Mouse (Mus musculus) frontal cortex, postnatal 36 days (tissue): ENCODE measurements at regions not wholly inside any gene's neighbourhood (a gene's known extent, or its start where the extent isn't known, plus 50 kb on each side); places are given as distances from the start of the nearest gene placed in this dataset.
A peak's percentile ranks its signal among the peaks of the same experiment; 100 is the strongest.

ENCODE experiments used
- DNase-seq, 2 experiments: peaks; one replicate each; pipeline ENCODE4 v3.0.0; 2022; ENCODE audit warnings: low spot score in 2 of 2

DNA sequence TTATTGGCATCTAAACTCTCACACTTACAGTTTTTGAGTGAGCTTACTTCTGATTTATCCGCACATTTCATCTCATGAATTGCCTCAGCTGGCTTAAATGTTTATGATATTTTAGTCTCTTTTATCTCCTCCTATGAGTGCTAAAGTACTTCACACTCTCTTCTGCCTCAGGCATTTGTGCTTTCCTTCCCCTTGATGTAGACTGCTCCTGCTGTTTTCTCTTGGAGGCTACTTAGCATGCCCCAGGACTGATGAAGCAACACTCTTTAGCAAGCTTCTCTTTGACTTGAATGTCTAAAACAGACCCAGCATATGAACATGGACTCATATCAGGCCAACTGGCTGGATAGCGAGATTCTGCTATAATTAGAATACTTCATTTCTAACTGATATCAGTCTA is 882.8 kb downstream of the Tecrl start:
- DNase-seq, result no peak

DNA sequence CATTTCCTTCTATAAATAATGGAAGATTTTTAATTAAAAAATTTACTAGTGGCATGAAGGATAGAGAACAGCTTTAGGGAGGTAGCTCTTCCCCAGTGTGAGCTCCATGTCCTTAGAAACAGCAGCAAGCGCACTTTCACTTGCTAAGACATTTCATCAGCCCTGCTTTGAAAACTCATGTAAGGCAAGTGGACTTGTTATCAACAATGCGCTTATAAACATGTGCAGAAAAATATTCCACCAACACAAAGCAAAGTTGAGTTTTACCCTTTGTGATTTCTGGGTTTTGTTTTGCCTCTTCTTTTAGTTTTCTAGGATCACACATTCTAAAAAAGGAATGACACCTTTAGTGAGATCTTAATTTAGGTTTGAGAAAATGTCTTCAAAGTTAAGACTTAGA is 890.7 kb downstream of the Tecrl start:
- no peak for DNase-seq

DNA sequence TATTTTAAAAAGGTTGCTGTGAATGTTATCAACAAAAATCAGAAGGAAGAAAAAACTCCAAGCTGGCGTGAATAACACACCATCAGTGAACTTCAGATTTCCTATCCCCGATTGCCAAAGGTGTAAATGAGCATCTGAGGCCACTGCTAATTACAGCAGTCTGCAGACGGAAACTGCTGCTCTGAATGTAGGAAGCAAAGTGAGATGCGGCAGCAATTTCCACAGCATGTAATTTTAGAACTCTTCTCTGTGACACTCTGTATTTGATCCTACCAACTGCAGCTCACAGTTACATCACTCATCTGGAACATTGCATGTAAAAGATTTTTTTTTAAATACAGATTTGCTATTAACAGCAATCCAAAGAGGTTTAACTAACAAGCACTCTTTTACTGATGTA is 913.7 kb downstream of the Tecrl start:
- DNase-seq, result peak; percentile 13 to 58

DNA sequence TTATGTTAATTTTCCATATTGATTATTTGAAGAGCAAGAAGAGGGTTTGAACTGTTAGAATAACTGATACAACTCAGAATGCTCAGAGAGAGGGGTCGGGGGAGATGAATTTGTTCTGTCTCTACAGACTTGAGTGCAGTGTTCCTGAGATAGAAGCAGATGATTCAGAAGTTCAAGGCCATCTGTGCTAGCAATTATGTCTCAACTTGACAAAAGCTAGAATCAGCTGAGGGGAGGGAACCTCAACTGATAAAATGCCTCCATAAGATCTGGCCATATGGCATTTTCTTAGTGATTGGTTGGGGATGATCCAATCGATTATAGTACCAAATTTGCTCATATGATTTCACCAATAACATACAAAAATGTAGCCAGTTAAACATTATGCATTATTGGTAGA is 914.9 kb downstream of the Tecrl start:
- no peak for DNase-seq

DNA sequence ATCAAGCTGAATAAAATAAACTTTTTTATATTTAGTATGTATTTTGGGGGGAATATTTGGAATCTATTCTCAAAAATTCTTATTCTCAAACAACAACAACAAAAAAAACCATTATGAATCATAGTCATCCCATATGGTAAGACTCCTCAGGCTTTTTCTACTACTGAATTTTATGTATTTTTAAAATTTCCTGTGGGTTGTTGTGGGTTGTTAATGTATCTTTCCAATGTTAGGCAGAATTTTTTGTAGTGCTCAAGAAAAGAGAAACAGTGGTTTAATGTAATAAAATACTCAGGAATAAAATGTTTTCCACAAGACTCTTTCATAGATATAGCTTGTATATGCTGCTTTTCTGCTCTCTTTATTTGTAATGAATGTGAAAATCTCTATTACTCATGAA is 934.6 kb downstream of the Tecrl start:
- no peak for DNase-seq

DNA sequence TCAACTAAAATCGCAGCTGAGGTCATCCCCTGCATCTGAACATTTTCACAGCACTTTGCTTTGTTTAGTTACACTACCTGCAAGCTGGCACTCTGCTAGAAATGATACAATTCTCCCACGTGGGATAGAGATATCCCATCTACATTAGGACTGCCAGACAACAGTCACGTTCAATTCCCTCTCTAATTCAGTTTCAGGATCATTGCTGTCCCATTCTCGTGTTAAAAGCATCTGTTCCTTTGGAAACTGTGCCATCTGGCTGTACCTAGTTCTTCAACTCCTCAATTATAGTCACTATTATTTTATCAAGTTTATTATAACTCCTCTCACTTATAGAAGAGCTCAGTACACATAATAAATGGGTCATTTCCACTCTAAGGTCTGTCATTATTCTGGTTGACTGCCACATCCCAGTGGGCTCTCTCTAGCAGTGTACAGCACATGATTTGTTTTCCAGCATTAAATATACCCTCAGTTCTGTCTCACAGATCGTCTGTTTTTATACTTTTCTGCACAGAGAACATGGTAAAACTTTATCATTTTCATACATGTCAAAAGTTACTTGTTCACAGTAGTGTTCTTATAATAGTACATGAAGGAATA is 958.3 kb downstream of the Tecrl start:
- DNase-seq, result peak in 1 of 2 experiments; percentile 13

DNA sequence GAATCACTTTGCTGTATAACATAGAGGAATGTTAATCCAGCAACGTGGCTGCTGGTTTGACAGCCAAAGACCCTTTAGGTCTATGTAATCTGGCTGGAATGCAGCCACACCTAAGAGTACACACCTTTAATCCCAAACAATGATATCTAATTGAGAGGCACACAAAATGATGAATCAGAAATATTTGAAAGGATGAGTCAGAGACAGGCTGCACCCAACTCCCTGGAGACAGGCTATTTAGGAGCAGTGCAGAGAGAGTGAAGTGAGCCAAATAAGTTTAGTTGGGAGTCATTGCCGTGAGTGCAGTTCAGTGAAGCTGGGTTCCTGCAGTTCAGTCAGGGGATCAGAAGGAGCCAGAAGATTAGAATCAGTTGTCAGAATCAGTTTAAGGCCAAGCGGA is 993.4 kb downstream of the Tecrl start:
- DNase-seq, result no peak

DNA sequence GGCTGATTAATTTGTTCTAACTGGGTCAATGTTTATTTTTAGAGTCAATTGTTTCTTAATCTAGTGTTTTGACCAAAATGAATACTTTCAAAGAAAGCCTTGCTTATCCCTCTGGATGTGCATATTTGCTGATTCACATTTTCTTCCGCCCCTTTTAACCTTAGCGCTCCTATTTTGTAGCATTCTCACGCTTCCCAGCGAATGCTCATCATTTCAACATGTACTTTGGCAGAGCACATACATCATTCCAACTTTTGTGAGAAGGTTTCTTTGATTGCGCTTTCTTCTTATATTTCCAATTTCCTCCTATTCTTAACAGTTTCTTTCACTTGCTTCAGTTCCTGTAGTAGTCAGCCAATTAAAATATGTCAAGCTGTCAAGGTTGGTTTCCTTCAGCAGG is 998.7 kb downstream of the Tecrl start:
- no peak for DNase-seq

DNA sequence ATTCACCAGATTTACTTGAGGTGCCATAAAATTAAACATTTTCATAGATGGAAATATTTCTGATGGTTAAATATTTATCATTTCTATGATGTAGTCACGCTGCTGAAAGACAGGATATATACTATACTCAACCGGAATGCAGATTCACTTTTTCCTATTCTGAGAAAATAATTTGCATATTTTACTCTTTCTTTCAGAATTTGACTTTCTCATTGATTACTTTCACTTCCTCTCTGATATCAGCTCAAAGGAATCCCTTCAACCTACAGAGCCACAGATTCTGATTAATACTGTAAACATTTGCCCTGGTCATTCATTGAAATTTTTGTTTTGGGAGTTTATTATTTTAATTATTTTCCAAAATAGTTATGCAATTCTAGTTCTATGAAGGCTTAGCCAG is 1003.9 kb downstream of the Tecrl start:
- DNase-seq, result no peak

DNA sequence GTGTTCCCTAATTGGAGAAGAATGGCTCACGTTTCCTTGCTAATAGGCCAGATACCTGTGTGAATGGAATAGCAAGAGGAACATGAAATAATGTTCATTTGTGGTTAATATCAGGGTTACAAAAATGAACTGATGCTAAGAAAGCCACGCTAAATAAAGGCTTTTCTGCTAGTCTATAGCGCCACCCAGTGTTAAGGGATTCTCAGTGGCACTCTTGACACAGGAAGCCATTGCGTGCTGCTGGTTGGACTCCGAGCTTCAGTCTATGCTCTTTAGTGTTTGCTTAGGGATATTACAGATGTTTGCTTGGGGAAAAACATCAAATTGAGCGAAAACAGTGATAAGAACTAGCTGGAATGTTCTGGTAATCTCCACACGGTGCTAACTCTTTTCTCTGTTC is 1008.3 kb downstream of the Tecrl start:
- peak; percentile 54 to 85 for DNase-seq

DNA sequence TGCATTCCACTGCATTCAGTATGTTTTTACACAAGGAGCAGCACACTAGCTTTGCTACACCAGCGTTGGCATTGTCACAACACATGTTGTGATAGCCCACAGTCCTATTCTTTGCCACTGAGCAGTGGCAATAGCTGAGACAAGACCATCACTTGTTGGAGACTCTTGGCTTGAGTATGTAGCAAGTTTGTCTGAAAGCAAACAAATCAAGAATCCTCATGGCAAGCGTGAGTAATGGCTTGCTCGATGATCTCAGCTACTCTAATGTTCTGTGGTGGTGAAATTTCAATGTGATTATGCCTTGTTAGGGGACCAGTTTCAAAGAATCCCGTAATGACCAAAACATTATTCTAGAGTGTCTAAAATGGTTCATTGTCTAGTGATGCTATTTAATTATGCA is 1030.6 kb downstream of the Tecrl start:
- no peak for DNase-seq

DNA sequence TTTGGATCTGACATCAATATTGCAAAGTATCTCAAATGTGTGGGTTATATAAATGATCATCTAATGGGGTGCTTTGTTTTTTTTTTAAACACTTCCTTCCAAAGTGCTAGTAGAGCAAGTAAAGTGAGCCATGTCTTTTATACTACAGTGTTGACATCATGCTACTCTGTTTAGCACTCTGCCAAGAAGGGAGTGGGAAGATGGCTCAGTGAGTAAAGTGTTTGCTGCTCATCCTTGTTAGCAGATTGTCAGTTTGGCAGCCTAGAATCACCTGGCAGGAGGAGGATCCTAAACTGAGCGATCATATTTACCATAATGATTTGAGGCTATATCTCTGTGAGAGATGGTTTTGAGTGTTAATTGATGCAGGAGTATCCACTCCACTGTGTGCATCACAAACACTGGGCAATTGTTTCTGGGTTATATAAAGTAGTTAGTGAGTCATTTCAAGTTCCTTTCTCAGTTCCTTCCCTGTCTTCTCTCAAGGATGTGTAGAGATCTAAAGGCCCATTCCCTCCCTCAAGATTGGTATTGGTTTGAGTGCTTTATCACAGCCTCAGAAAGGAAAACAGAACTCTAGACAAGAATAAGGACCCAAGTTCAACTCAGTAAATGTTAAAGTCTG is 1035.2 kb downstream of the Tecrl start:
- peak in 1 of 2 experiments; percentile 26 for DNase-seq

DNA sequence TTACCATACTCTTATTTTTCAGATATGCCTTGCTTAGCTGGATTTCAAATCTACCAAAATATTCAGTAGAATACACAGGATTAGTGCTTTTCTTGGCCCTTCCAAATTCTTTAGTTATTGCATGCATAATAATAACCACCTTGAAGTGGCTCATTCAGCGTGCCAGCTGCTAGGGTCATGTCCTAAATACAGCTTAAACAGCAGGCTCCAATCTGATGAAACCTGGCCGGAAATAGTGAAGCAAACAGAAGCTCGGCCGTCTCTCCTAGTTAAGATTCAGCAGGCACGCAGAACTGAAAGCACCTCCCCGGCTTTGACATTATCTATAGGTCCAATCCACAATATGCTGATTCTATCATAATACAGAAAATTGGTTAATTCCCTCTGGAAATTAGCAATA is 1042.9 kb downstream of the Tecrl start:
- no peak for DNase-seq

DNA sequence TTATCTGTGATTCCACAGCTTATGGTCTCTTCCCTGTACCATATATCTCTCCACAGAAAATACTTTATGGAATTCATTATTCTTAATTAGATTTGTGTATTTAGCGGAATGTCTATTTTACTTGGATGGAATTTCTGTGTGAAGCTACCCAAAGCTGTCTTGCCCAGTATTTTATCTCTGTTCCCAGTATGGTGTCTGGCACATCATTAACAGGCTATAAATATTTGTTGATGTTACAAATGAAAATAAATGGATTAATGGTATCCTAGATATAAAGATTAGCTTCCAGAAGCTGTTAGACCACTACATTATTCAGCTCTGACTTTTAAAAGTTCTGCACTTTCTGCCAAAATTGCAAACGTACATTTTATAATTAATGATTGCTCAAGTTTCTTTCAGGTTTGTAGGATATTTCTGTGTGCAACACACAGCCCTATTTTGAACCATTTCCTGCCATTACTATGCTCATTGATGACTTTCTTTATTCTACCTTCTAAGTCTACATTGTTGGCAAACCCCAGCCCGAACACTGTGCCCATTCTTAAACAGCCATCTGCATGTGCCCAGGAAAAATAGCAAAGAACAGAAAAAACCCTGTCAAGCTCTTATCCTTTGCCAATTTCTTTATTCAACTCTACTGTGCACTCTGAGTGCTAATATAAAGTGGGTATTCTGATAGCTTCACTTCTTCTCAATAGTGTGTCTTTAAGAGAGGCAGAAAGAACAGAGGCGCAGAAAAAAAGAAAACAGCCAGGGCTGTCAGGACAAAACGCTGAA is 1066.7 kb downstream of the Tecrl start:
- DNase-seq, result no peak

DNA sequence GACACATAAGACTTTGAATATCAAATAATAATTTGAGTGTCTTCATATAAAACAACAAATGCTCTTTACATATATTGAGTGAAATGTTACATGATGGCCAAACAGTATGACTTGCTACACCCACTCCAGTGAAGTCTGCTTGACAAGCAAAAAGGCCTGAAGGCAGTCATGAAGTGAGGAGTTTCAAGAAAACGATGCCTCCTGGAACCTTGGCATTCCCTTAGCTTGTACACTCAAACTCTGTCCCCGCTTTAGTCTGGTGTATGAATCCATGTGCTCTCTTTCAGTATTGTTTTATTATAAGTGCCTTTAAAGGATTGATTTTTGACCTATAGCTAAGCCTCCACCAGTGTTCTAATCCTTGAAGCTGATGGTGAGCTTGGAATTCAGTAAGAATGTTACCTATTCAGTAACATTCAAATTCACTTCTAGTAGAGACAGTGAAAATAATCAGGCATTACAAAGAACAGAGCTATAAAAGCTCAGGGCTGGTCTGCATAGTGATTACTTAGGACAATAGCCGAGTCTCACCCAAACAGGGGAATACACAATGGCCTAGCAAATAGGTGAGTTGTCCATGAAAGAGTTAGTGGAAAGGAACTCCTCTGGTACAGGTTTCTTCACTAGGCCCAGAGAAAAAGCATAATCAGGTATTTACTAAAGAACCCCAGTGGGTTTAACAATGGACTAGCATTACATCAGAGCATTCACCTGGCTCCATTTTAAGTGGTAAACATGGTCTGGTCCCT is 1101.5 kb downstream of the Tecrl start:
- DNase-seq, result no peak

DNA sequence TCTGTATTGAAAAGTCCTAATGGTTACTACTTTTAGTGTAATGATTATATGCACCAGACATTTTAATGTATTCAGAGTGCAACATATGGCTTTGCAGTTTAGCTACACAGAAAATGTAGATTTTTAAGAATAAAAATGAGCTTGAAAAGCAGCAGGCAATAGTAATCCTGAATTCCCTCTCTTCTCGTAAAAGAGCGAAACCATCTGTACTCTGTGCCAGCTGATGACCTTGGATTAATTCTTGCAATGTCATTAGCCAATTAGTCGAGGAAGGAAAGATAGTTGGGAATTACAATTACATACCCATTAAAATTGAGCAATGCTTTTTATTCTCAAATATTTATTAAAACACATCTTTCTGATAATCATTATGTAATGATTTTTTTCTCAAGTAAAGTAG is 1128.7 kb downstream of the Tecrl start:
- no peak for DNase-seq

DNA sequence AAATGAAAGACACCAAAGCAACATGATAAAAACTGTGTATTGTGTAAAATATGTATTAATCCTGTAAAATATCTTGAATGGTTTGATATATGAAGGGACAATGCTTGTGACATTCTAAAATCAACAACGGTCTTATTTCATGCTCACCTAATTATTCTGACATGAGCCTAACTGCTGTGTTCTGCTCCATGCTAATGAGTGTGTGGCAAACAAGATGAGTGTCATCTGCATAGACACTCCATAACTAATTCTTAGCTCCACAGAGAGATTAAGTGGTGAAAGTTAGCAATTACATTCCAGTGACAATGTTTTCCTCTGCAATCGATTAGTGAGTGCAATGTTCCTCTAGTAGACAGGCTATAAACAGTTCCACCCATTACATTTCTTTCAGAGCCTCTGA is 1131.4 kb downstream of the Tecrl start:
- no peak for DNase-seq

DNA sequence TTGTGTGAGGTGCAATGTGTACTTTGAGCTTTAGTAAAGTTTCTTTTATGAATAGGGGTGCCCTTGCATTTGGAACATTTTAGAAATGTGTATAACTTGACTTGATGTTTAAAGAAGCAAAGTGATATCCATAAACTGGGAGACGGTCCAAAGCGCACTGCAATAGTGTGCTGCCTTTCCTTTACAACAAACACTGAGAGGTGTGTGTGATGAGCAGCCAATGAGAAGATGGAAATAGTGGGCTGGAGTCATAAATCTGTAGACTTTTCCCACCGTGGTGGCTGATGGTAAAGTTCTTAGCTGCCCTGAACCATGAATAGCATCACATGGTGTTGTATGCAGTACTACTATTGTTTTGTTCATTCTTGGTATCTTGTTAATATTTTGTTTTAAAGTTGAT is 1151.4 kb downstream of the Tecrl start:
- DNase-seq, result no peak
